ENCODE assay signal across 8 mouse cellular contexts in genomic region chr8:126588636-126589506, GRCm38 (mm10). TPM values are rescaled to one million over a fixed set of nuclear protein-coding genes. Genes with fewer than 3 reads are reported as not detected.
DNase-seq lines count a peak whose midpoint lies in the region; ATAC-seq and TF ChIP-seq lines count a peak whose summit lies in the region.

No protein-coding gene starts in this region.

- TF ChIP-seq POLR2A in lung, adult 2 months (IDR thresholded peaks at IDR 0.05; ENCODE audit: borderline replicate concordance, extremely low read depth, low read depth, low read length), result no peak

- H3K4me2 ChIP-seq in embryonic facial prominence, embryonic 15.5 days (replicated peaks), result peak overlapping the region; percentile 89
- H3K4me2 ChIP-seq in hindbrain, embryonic 16.5 days (ENCODE audit: low read length), result peak overlapping the region; percentile 96

- H3K4me3 ChIP-seq in lung, adult 2 months (replicated peaks; ENCODE audit: extremely low read depth, low read depth, low read length), result peak overlapping the region; percentile 50
- H3K4me3 ChIP-seq in embryonic facial prominence, embryonic 15.5 days (replicated peaks), result peak overlapping the region; percentile 95
- H3K4me3 ChIP-seq in hindbrain, embryonic 16.5 days (ENCODE audit: low read length), result peak overlapping the region; percentile 99

- peaks cover 23% of the 10 kb centered on the region for H3K4me1 ChIP-seq in lung, adult 2 months (ENCODE audit: control insufficient read depth, insufficient read depth, low read length)
- H3K4me1 ChIP-seq in embryonic facial prominence, embryonic 15.5 days, result peaks cover 49% of the 10 kb centered on the region
- H3K4me1 ChIP-seq in hindbrain, embryonic 16.5 days (ENCODE audit: control insufficient read depth, insufficient read depth, low read depth, low read length), result peaks cover 49% of the 10 kb centered on the region

- ATAC-seq in embryonic facial prominence, embryonic 15.5 days (ENCODE audit: insufficient number of reproducible peaks, low FRiP score, low TSS enrichment, low read depth), result no peak
- no peak for ATAC-seq in hindbrain, embryonic 16.5 days
- peak; percentile 36 for ATAC-seq in megakaryocyte-erythroid progenitor cell, adult 5-6 weeks (replicated peaks; ENCODE audit: low FRiP score, low TSS enrichment, poor library complexity, severe bottlenecking)

- peaks cover 14% of the 10 kb centered on the region; the same call in 1 of the 2 replicates for H3K36me3 ChIP-seq in embryonic facial prominence, embryonic 15.5 days
- 0 out of 2 replicates have a peak, but pooled peaks cover 4% of the 10 kb centered on the region for H3K36me3 ChIP-seq in hindbrain, embryonic 16.5 days (ENCODE audit: control insufficient read depth, insufficient read depth, low read length)

- H3K9me3 ChIP-seq in embryonic facial prominence, embryonic 15.5 days (replicated peaks), result no peaks in the 10 kb centered on the region
- H3K9me3 ChIP-seq in hindbrain, embryonic 16.5 days (ENCODE audit: control insufficient read depth, low read length), result no peaks in the 10 kb centered on the region

- no peaks in the 10 kb centered on the region for H3K27me3 ChIP-seq in embryonic facial prominence, embryonic 15.5 days
- H3K27me3 ChIP-seq in hindbrain, embryonic 16.5 days (replicated peaks; ENCODE audit: control insufficient read depth, insufficient read depth, low read length), result no peaks in the 10 kb centered on the region

- TF ChIP-seq CTCF in lung, adult 2 months (IDR thresholded peaks at IDR 0.05; ENCODE audit: insufficient read depth, low read length), result no peak

- 2% methylated on average over 11 of the region's 11 CpGs for WGBS in lung, adult 2 months
- WGBS in embryonic facial prominence, embryonic 15.5 days, result 21% methylated on average over 11 of the region's 11 CpGs
- 30% methylated on average over 11 of the region's 11 CpGs for WGBS in hindbrain, embryonic 16.5 days

- peak overlapping the region; percentile 39 for H3K9ac ChIP-seq in embryonic facial prominence, embryonic 15.5 days
- H3K9ac ChIP-seq in hindbrain, embryonic 16.5 days (ENCODE audit: low read depth, low read length), result peak overlapping the region; percentile 54

- DNase-seq in lung, adult 2 months, result no peak
- no peak for DNase-seq in lung, postnatal 25 days (ENCODE audit: low spot score)
- DNase-seq in testis, postnatal 10 days (ENCODE audit: low spot score), result no peak
- DNase-seq in left cerebral cortex, adult 8-10 months (ENCODE audit: low spot score in 2 of 2), result no peak
- no peak for DNase-seq in gastrocnemius, postnatal 4 days (ENCODE audit: low spot score in 2 of 2)

- H3K27ac ChIP-seq in embryonic facial prominence, embryonic 15.5 days (replicated peaks), result peak overlapping the region; percentile 75
- H3K27ac ChIP-seq in hindbrain, embryonic 16.5 days (ENCODE audit: low read depth, low read length), result no peak overlapping the region

RNA-seq across cellular contexts. Expression of gene Irf2bp2, which starts 4.9 kb away (rescaled TPM):
- polyA plus RNA-seq in lung, adult 2 months (2012; rRNA removed), result 81.2 and 127 TPM in 2 replicates
- 12.5 and 14.7 TPM in 2 replicates for polyA plus RNA-seq in embryonic facial prominence, embryonic 15.5 days (2015; fragmentation: Nextera tagmentation; extraction: Ambion mirVana)
- polyA plus RNA-seq in hindbrain, embryonic 16.5 days (2015; fragmentation: Nextera tagmentation; extraction: Ambion mirVana), result 8.0 and 8.2 TPM in 2 replicates
- total RNA-seq in megakaryocyte-erythroid progenitor cell, adult 5-6 weeks (2014; fragmentation: Nextera tagmentation), result 45.8 and 54.3 TPM in 2 replicates
- total RNA-seq in megakaryocyte-erythroid progenitor cell, adult 5-6 weeks (2017), result 44.1 and 56.8 TPM in 2 replicates
- total RNA-seq in left cerebral cortex, adult 8-10 months (2022), result 10 to 100 TPM; 52.9 to 59.6 (median 58.6) TPM
- total RNA-seq in gastrocnemius, postnatal 4 days (2021), result 10 to 100 TPM; 71.8 to 76.1 TPM
